In the genomic region with DNA sequence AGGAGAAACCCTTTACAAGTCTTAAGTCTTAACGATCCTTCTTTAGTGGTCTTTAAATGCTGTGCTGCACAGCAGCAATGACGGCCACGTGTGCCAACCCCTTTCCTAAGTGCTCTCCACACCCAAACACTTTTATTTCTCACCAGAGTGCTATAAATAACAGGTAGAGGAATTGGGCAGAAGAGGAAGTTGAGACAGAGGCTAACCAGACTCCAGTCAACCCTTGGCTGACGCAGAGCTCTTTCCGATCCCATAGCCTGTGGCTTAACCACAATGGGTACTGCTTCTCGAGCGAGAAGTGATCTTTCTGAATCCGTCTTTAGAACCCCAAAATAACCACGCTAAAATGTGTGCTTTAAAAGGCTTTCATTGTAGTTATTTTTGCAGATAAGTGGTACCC, we compare ENCODE assay signal across 9 mouse cellular contexts.
DNase-seq lines count a peak whose midpoint lies in the region; ATAC-seq lines count a peak whose summit lies in the region.
"Had no signal": no experiment of that assay in that cellular context is flagged by ENCODE, and none has a peak within 500 bp of the region (broad histone marks: within the 10 kb centered on the region; RNA-seq: fewer than 3 reads in every experiment).

No protein-coding gene starts in this region.

- no peaks in the 10 kb centered on the region for H3K9me3 ChIP-seq in heart, embryonic 10.5 days
- no peaks in the 10 kb centered on the region for H3K9me3 ChIP-seq in midbrain, embryonic 13.5 days
- H3K9me3 ChIP-seq in midbrain, embryonic 11.5 days (ENCODE audit: control insufficient read depth, low read length) = no peaks in the 10 kb centered on the region
- no peaks in the 10 kb centered on the region for H3K9me3 ChIP-seq in embryonic facial prominence, embryonic 15.5 days (replicated peaks)

- H3K36me3 ChIP-seq in heart, embryonic 10.5 days = no peaks in the 10 kb centered on the region
- H3K36me3 ChIP-seq in midbrain, embryonic 13.5 days = no peaks in the 10 kb centered on the region
- no peaks in the 10 kb centered on the region for H3K36me3 ChIP-seq in midbrain, embryonic 11.5 days (ENCODE audit: control insufficient read depth, insufficient read depth, low read length)
- no peaks in the 10 kb centered on the region for H3K36me3 ChIP-seq in embryonic facial prominence, embryonic 15.5 days

- peaks cover 17% of the 10 kb centered on the region; the same call in 1 of the 2 replicates for H3K4me1 ChIP-seq in heart, embryonic 10.5 days
- H3K4me1 ChIP-seq in midbrain, embryonic 13.5 days (replicated peaks) = peaks cover 12% of the 10 kb centered on the region
- no peaks in the 10 kb centered on the region for H3K4me1 ChIP-seq in midbrain, embryonic 11.5 days (ENCODE audit: control insufficient read depth, insufficient read depth, low read length)
- H3K4me1 ChIP-seq in embryonic facial prominence, embryonic 15.5 days = peaks cover 7% of the 10 kb centered on the region

- WGBS in heart, embryonic 10.5 days = 56% methylated on average over 9 of the region's 9 CpGs
- WGBS in midbrain, embryonic 13.5 days = 83% methylated on average over 9 of the region's 9 CpGs
- WGBS in midbrain, embryonic 11.5 days = 86% methylated on average over 9 of the region's 9 CpGs
- WGBS in embryonic facial prominence, embryonic 15.5 days = 65% methylated on average over 9 of the region's 9 CpGs

- H3K27me3 ChIP-seq in heart, embryonic 10.5 days (ENCODE audit: insufficient read depth, poor library complexity, severe bottlenecking) = no peaks in the 10 kb centered on the region
- no peaks in the 10 kb centered on the region for H3K27me3 ChIP-seq in midbrain, embryonic 13.5 days
- no peaks in the 10 kb centered on the region for H3K27me3 ChIP-seq in midbrain, embryonic 11.5 days (ENCODE audit: control insufficient read depth, insufficient read depth, low read length)
- no peaks in the 10 kb centered on the region for H3K27me3 ChIP-seq in embryonic facial prominence, embryonic 15.5 days

- ATAC-seq in midbrain, embryonic 13.5 days = no peak
- no peak for ATAC-seq in midbrain, embryonic 11.5 days (ENCODE audit: low FRiP score)
- ATAC-seq in embryonic facial prominence, embryonic 15.5 days (ENCODE audit: insufficient number of reproducible peaks, low FRiP score, low TSS enrichment, low read depth) = peak; percentile 69; the same call in 1 of the 2 replicates
- 0 out of 2 replicates have a peak, but pooled peaks have one; percentile 47 for ATAC-seq in megakaryocyte-erythroid progenitor cell, adult 5-6 weeks (replicated peaks; ENCODE audit: low FRiP score, low TSS enrichment, poor library complexity, severe bottlenecking)
- no peak for ATAC-seq in erythroblast, adult 5-6 weeks (replicated peaks; ENCODE audit: low FRiP score, poor library complexity, severe bottlenecking)

- peak; percentile 90 for DNase-seq in heart, adult 11 months
- DNase-seq in heart, embryonic 10.5 days (ENCODE audit: low spot score) = no peak
- DNase-seq in midbrain, embryonic 11.5 days (ENCODE audit: low spot score, missing footprints) = no peak
- DNase-seq in urinary bladder, adult 2 months (ENCODE audit: low spot score) = no peak
- DNase-seq: lung, embryonic 14.5 days had no signal

- H3K4me2 ChIP-seq in midbrain, embryonic 13.5 days (replicated peaks) = no peak overlapping the region
- H3K4me2 ChIP-seq in midbrain, embryonic 11.5 days = no peak overlapping the region
- no peak overlapping the region for H3K4me2 ChIP-seq in embryonic facial prominence, embryonic 15.5 days (replicated peaks)
- H3K4me2 ChIP-seq: lung, embryonic 14.5 days had no signal

- H3K9ac ChIP-seq in midbrain, embryonic 13.5 days (replicated peaks) = no peak overlapping the region
- H3K9ac ChIP-seq in midbrain, embryonic 11.5 days (ENCODE audit: low read length) = no peak overlapping the region
- H3K9ac ChIP-seq in embryonic facial prominence, embryonic 15.5 days = no peak overlapping the region
- H3K9ac ChIP-seq: lung, embryonic 14.5 days had no signal

- no peak overlapping the region for H3K4me3 ChIP-seq in heart, embryonic 10.5 days
- H3K4me3 ChIP-seq in midbrain, embryonic 13.5 days (replicated peaks) = no peak overlapping the region
- no peak overlapping the region for H3K4me3 ChIP-seq in midbrain, embryonic 11.5 days (ENCODE audit: low read depth, low read length)
- no peak overlapping the region for H3K4me3 ChIP-seq in embryonic facial prominence, embryonic 15.5 days (replicated peaks)

- no peak overlapping the region for H3K27ac ChIP-seq in heart, embryonic 10.5 days
- H3K27ac ChIP-seq in midbrain, embryonic 13.5 days = peak overlapping the region; percentile 56; the same call in 1 of the 2 replicates
- no peak overlapping the region for H3K27ac ChIP-seq in midbrain, embryonic 11.5 days (ENCODE audit: low read depth, low read length)
- H3K27ac ChIP-seq in embryonic facial prominence, embryonic 15.5 days (replicated peaks) = 0 out of 2 replicates have a peak overlapping the region, but pooled peaks have one; percentile 29

Comparison
In these comparisons a context has a peak if more than half of its experiments do, and no peak if none do; other contexts are left out.
1. H3K27ac ChIP-seq: peak in midbrain, embryonic 13.5 days (single experiment) and embryonic facial prominence, embryonic 15.5 days (single experiment); none in heart, embryonic 10.5 days (single experiment) and midbrain, embryonic 11.5 days (single experiment).
2. ATAC-seq: peak in embryonic facial prominence, embryonic 15.5 days (single experiment) and megakaryocyte-erythroid progenitor cell, adult 5-6 weeks (single experiment); none in midbrain, embryonic 13.5 days (single experiment), midbrain, embryonic 11.5 days (single experiment) and erythroblast, adult 5-6 weeks (single experiment).